Mouse (Mus musculus): ENCODE measurements around the gene Mup21. TPM values are rescaled to one million over a fixed set of nuclear protein-coding genes. Genes with fewer than 3 reads are reported as not detected.

The Mup21 gene
- not detected in 2 replicates for polyA plus RNA-seq (2015; fragmentation: Nextera tagmentation; extraction: Ambion mirVana)

GRCm38 (mm10) chr4:62150811-62151210, at the start of gene Mup21:
TSS of gene Mup21 (minus strand) at chr4:62150863.

Other genes with a start within 250 kb of the Mup21 start
- gene Mup20, start 96.7 kb downstream of the Mup21 start, polyA plus RNA-seq (2015; fragmentation: Nextera tagmentation; extraction: Ambion mirVana): not detected in 2 replicates
- not detected in 2 replicates for gene Mup3, start 63.5 kb downstream of the Mup21 start, polyA plus RNA-seq (2015; fragmentation: Nextera tagmentation; extraction: Ambion mirVana)
- 7.8 and 8.7 TPM in 2 replicates for gene Zfp37, start 80.2 kb upstream of the Mup21 start, polyA plus RNA-seq (2015; fragmentation: Nextera tagmentation; extraction: Ambion mirVana)
- gene Slc31a2, start 111.7 kb upstream of the Mup21 start, polyA plus RNA-seq (2015; fragmentation: Nextera tagmentation; extraction: Ambion mirVana): 52.7 and 61.7 TPM in 2 replicates
- 16.7 and 22.4 TPM in 2 replicates for gene Fkbp15, start 209.7 kb upstream of the Mup21 start, polyA plus RNA-seq (2015; fragmentation: Nextera tagmentation; extraction: Ambion mirVana)
- gene Slc31a1, start 209.9 kb upstream of the Mup21 start, polyA plus RNA-seq (2015; fragmentation: Nextera tagmentation; extraction: Ambion mirVana): 80.9 and 95.1 TPM in 2 replicates